Mouse (Mus musculus): ENCODE data around the gene 4930518I15Rik. TPM values are rescaled to one million over a fixed set of nuclear protein-coding genes. Genes with fewer than 3 reads are reported as not detected.
"Not testable (repeated sequence)": the region's sequence is repeated elsewhere in the genome, so short reads cannot be mapped to it uniquely, and the experiment has no call there.

The 4930518I15Rik gene
- polyA plus RNA-seq, 1 experiment from 2014 or later = 8.0 TPM

DNA sequence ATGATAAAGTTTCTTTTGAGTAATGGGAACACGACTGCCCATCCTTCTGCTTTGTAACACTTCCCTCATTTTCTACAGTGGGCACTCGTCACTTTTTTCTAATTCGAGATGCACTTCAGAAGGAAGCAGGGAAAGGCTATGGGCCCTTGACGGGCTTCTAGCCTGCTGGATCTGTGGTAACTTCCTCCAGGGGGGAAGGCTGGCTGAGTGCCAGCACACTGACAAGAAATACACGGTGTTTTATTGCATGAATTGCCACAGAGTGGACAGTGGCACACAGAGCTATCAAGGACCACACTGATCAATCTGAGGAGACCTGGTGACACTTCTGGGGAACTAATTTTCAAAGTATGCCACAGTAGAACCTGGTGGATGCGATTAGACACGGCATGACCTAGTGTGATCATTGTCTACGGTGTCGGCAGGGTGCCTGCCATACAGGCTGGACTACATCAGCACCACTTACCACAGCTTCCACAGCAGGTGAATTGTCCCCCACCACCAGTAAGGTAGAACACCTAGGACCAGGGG lies 38.7 kb upstream of the 4930518I15Rik start:
- Histone ChIP-seq H3K9ac (replicated peaks; ENCODE audit: low read length) (no peak overlapping the region), H3K36me3 (ENCODE audit: insufficient read depth, low read length) (no peaks in the 10 kb centered on the region), H3K27me3 (ENCODE audit: insufficient read depth, low read length) (no peaks in the 10 kb centered on the region), H3K4me3 (ENCODE audit: low read length) (no peak overlapping the region), H3K4me2 (replicated peaks; ENCODE audit: low read depth, low read length) (no peak overlapping the region), H3K4me1 (ENCODE audit: insufficient read depth, low read length) (no peaks in the 10 kb centered on the region), H3K27ac (ENCODE audit: low read length) (no peak overlapping the region), H3K9me3 (ENCODE audit: low read length) (no peaks in the 10 kb centered on the region)
- 68% methylated on average over 9 of the region's 9 CpGs for WGBS
- no peak for ATAC-seq (ENCODE audit: low FRiP score, low TSS enrichment)

DNA sequence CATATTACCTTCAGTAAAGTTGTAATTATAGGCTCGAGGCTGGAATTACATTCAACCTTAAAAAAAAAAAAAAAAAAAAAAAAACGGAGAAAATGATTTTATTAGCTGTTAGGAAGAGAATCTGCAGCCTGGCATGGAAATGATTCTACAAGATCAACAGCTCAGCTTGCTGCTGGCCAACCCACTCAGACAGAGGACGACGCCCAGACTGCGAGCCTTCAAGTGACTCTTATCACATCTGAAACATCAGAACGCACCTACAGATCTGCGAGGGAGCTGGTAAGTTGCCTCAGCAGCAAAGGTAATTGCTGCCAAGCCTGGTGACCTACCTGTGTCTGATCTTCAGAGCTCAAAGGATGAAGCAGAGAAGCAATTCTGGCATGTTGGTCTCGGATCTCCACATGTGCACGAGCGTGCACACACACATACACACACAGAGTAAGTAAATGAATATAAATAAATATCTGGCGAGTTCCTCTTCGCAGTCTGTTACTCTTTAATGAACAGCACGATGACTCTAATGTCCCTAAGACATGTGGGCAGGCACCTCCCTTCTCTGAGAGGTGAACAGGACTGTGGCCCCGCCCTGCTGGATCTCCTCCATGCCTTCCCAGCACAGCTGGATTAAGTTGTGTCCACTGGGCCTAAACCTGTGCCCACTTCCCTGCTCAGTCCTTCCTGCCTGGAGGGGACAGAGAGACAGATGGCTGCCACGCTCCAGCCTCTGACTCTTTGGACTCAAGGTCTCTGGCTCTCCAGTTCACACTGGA lies 36.9 kb upstream of the 4930518I15Rik start:
- Histone ChIP-seq H3K27me3 (ENCODE audit: insufficient read depth, low read length) (no peaks in the 10 kb centered on the region), H3K4me1 (ENCODE audit: insufficient read depth, low read length) (no peaks in the 10 kb centered on the region), H3K36me3 (ENCODE audit: insufficient read depth, low read length) (no peaks in the 10 kb centered on the region), H3K4me2 (replicated peaks; ENCODE audit: low read depth, low read length) (no peak overlapping the region), H3K27ac (ENCODE audit: low read length) (no peak overlapping the region), H3K9me3 (ENCODE audit: low read length) (no peaks in the 10 kb centered on the region), H3K9ac (replicated peaks; ENCODE audit: low read length) (no peak overlapping the region), H3K4me3 (ENCODE audit: low read length) (no peak overlapping the region)
- ATAC-seq (ENCODE audit: low FRiP score, low TSS enrichment) = no peak
- WGBS = 65% methylated on average over 15 of the region's 15 CpGs

DNA sequence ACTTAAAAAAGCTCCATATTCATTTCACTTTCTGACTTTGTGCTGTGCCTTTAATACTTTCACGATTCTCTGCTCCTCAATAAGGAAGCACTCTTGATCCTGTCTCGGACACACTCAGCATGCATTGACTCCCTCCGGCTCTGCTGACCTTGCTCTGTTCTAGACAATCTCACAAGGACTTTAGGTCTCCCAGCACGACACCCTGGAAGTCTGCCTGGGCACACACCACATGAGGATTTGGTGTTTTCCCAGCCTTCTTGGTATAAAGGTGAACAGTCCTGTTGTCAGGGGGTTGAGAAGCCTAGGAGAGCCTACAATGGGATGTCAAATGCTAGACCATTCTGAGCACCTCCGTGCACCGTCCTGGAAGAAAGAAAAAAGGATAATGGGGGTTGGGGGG lies 35.1 kb upstream of the 4930518I15Rik start:
- ATAC-seq (ENCODE audit: low FRiP score, low TSS enrichment) = no peak
- Histone ChIP-seq H3K27me3 (ENCODE audit: insufficient read depth, low read length) (no peaks in the 10 kb centered on the region), H3K36me3 (ENCODE audit: insufficient read depth, low read length) (no peaks in the 10 kb centered on the region), H3K4me1 (ENCODE audit: insufficient read depth, low read length) (no peaks in the 10 kb centered on the region), H3K4me2 (replicated peaks; ENCODE audit: low read depth, low read length) (no peak overlapping the region), H3K9me3 (ENCODE audit: low read length) (no peaks in the 10 kb centered on the region), H3K4me3 (ENCODE audit: low read length) (no peak overlapping the region), H3K9ac (replicated peaks; ENCODE audit: low read length) (no peak overlapping the region), H3K27ac (ENCODE audit: low read length) (no peak overlapping the region)
- WGBS = 75% methylated on average over 6 of the region's 6 CpGs

DNA sequence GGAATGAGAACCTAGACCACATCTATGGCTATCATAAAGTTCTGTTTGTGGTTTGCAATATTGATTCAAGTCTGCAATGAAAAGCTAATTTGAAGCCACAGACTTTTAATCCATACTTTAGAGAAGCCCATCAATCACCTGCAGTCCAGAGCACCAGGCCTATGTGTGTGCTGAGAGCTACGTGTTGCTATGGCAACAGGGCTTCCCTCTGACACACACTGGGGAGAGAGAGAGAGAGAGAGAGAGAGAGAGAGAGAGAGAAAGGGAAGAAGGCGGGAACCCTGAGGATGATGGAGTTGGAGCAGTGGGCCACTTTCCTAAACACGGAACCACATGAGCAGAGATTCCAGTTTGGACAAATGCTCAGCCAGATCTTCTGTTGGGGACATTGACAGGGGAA lies 34.5 kb upstream of the 4930518I15Rik start:
- no peaks in the 10 kb centered on the region for H3K9me3 ChIP-seq (ENCODE audit: low read length)
- no peak overlapping the region for H3K9ac ChIP-seq (replicated peaks; ENCODE audit: low read length)
- H3K4me3 ChIP-seq (ENCODE audit: low read length) = no peak overlapping the region
- H3K4me2 ChIP-seq (replicated peaks; ENCODE audit: low read depth, low read length) = no peak overlapping the region
- H3K27ac ChIP-seq (ENCODE audit: low read length) = no peak overlapping the region
- H3K27me3 ChIP-seq (ENCODE audit: insufficient read depth, low read length) = no peaks in the 10 kb centered on the region
- no peaks in the 10 kb centered on the region for H3K4me1 ChIP-seq (ENCODE audit: insufficient read depth, low read length)
- 67% methylated on average over 3 of the region's 3 CpGs for WGBS
- no peak for ATAC-seq (ENCODE audit: low FRiP score, low TSS enrichment)
- H3K36me3 ChIP-seq (ENCODE audit: insufficient read depth, low read length) = no peaks in the 10 kb centered on the region

DNA sequence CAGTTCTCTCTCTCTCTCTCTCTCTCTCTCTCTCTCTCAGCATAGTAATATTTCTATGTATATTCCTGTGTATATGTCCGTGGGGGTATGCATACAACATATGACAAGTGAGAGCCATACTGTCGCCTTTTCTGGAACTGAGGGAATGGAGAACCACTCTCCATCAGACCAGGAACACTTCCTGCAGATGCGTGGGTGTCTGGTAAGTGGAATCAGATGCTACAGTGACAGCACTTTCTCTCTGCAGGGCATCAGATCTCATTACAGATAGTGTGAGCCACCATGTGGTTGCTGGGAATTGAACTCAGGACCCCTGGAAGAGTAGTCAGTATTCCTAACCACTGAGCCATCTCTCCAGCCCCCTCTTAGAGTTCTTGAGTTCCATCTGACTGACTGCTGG lies 30.7 kb upstream of the 4930518I15Rik start:
- Histone ChIP-seq H3K4me1 (ENCODE audit: insufficient read depth, low read length) (no peaks in the 10 kb centered on the region), H3K36me3 (ENCODE audit: insufficient read depth, low read length) (no peaks in the 10 kb centered on the region), H3K4me3 (ENCODE audit: low read length) (no peak overlapping the region), H3K4me2 (replicated peaks; ENCODE audit: low read depth, low read length) (no peak overlapping the region), H3K27ac (ENCODE audit: low read length) (no peak overlapping the region), H3K27me3 (ENCODE audit: insufficient read depth, low read length) (no peaks in the 10 kb centered on the region), H3K9me3 (ENCODE audit: low read length) (no peaks in the 10 kb centered on the region), H3K9ac (replicated peaks; ENCODE audit: low read length) (no peak overlapping the region)
- ATAC-seq (ENCODE audit: low FRiP score, low TSS enrichment) = no peak
- 71% methylated on average over 3 of the region's 3 CpGs for WGBS

DNA sequence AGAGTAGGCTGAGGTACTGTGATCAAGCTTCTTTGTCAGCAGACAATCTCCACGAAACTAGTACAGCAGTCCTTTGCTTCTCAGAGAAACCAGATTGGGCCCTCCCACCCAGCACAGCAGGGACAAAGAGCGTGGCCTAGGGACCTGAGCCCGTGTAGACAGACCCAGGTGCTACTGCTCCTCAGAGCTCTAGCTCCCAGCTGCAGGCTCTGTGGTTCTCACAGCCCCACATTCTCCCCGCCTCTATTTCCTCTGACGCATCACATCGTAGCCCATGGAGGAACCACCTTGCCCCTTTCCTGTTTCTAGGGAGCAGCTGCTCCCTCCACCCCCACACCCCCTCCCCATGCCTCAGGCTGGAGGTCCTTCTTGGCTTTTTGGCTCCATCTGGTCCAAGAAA lies 29.3 kb upstream of the 4930518I15Rik start, which contains the start of gene Sla2:
TSS of gene Sla2 (minus strand) at position 176 of the 400 bp plus-strand sequence.
- 60% methylated on average over 6 of the region's 6 CpGs for WGBS
- H3K9ac ChIP-seq (replicated peaks; ENCODE audit: low read length) = no peak within 1 kb of the TSS
- ATAC-seq (ENCODE audit: low FRiP score, low TSS enrichment) = no peak

DNA sequence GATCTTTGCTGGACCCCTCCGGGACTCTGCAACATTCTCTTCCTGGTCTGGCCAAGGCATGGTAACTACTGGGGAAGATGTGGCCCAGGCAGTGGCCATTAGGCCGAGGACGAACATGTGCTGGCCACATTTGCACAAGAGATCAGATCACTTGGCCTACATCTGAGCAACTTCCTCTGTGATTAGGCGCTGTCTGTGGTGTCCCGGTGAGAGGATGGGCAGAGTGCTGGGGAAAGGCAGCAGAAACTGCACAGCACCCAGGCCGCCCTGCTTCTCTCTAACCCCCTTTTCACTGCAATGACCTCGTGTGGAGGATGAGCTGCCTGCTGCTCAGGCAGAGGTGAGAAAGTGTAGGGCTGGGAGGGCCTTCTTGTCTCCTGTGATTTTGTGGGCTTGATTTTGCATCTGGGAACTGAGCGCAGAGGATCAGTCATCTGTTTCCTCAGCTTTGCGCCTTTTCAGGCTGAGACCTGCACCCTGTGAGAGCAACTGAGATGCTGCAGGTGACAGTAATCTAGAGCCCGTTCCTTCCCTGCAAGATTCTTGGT lies 28.4 kb upstream of the 4930518I15Rik start:
- WGBS = 73% methylated on average over 10 of the region's 10 CpGs
- Histone ChIP-seq H3K9me3 (ENCODE audit: low read length) (no peaks in the 10 kb centered on the region), H3K27ac (ENCODE audit: low read length) (no peak overlapping the region)

More for the DNA sequence above, 29.3 kb upstream of the 4930518I15Rik start, which contains the start of gene Sla2:
- Histone ChIP-seq H3K4me1 (ENCODE audit: insufficient read depth, low read length) (no peaks in the 10 kb centered on the region), H3K4me2 (replicated peaks; ENCODE audit: low read depth, low read length) (no peak within 1 kb of the TSS), H3K9me3 (ENCODE audit: low read length) (no peaks in the 10 kb centered on the region), H3K27ac (ENCODE audit: low read length) (no peak within 1 kb of the TSS), H3K36me3 (ENCODE audit: insufficient read depth, low read length) (no peaks in the 10 kb centered on the region), H3K4me3 (ENCODE audit: low read length) (no peak within 1 kb of the TSS), H3K27me3 (ENCODE audit: insufficient read depth, low read length) (no peaks in the 10 kb centered on the region)

DNA sequence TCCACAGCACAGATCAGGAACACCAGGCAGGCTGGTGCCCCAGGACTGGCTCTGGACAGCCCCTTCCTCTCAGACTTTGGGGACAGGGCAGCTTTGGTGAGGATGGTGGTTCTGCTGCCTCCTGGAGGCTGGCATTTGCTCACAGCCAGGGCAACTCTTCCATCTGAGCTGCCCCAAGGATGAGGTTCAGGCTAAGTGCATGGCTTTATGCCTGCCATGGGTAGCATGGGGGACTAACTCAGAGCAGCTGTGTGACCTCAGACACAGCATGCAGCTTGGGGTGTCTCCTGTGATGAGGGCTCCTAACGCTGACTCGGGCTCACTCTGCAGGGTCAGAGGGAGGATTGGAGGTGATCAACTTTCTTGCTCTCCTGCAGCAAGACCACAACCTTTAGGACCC lies 27.9 kb upstream of the 4930518I15Rik start:
- H3K4me3 ChIP-seq (ENCODE audit: low read length); H3K4me2 ChIP-seq (replicated peaks; ENCODE audit: low read depth, low read length); H3K27ac ChIP-seq (ENCODE audit: low read length); H3K27me3 ChIP-seq (ENCODE audit: insufficient read depth, low read length); H3K9ac ChIP-seq (replicated peaks; ENCODE audit: low read length); H3K36me3 ChIP-seq (ENCODE audit: insufficient read depth, low read length); H3K4me1 ChIP-seq (ENCODE audit: insufficient read depth, low read length); ATAC-seq (ENCODE audit: low FRiP score, low TSS enrichment); H3K9me3 ChIP-seq (ENCODE audit: low read length): not testable (repeated sequence)
- WGBS = 74% methylated on average over 2 of the region's 2 CpGs

More for the DNA sequence above, 28.4 kb upstream of the 4930518I15Rik start:
- Histone ChIP-seq H3K36me3 (ENCODE audit: insufficient read depth, low read length) (no peaks in the 10 kb centered on the region), H3K4me1 (ENCODE audit: insufficient read depth, low read length) (no peaks in the 10 kb centered on the region), H3K27me3 (ENCODE audit: insufficient read depth, low read length) (no peaks in the 10 kb centered on the region), H3K4me3 (ENCODE audit: low read length) (no peak overlapping the region), H3K9ac (replicated peaks; ENCODE audit: low read length) (no peak overlapping the region), H3K4me2 (replicated peaks; ENCODE audit: low read depth, low read length) (no peak overlapping the region)
- ATAC-seq (ENCODE audit: low FRiP score, low TSS enrichment) = no peak

DNA sequence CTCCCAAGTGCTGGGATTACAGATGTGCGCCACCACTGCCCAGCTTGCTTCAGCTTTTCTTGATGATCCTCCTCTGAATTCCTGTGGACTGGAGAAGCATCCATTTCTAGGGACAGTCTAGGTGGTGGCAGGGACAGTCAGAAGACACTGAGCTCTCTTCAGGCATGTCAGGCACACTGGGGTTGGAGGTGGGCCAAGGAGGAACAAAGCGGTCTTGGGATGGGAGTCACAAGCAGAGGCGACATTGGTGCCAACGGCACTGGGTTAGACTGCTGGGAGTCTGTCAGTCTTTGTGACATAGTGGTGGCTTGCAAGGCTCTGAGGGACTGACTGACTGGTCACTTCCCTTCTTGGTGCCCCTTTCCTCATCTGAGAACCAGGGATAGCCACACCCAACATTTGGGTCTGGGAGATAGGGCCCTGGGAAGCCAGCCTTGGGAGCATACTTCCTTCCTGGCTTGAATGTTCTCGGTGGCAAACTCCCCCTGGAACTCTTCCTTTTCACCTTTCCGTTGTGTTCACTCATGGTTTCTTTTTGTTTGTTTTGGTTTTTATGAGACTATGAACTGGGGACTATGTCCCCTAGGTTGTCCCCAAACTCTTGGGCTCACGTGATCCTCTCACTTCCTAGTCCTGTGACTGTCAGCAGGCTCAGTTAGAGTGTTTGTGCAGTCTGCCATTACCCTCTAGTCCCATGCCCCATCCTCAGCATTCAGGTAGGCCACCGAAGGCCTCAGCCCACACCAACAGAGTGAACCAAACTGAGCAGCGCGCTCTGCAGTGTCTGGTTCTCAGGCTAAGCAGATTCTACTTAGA lies 26.9 kb upstream of the 4930518I15Rik start:
- no peak overlapping the region for H3K4me2 ChIP-seq (replicated peaks; ENCODE audit: low read depth, low read length)
- H3K4me1 ChIP-seq (ENCODE audit: insufficient read depth, low read length) = no peaks in the 10 kb centered on the region
- no peaks in the 10 kb centered on the region for H3K27me3 ChIP-seq (ENCODE audit: insufficient read depth, low read length)
- no peak for ATAC-seq (ENCODE audit: low FRiP score, low TSS enrichment)
- no peak overlapping the region for H3K9ac ChIP-seq (replicated peaks; ENCODE audit: low read length)
- H3K9me3 ChIP-seq (ENCODE audit: low read length) = no peaks in the 10 kb centered on the region
- H3K36me3 ChIP-seq (ENCODE audit: insufficient read depth, low read length) = no peaks in the 10 kb centered on the region
- 86% methylated on average over 10 of the region's 10 CpGs for WGBS
- no peak overlapping the region for H3K4me3 ChIP-seq (ENCODE audit: low read length)
- H3K27ac ChIP-seq (ENCODE audit: low read length) = no peak overlapping the region

Data from kidney, embryonic 16.5 days (tissue).